18 mouse cellular contexts compared by ENCODE assay signal in the genomic region with DNA sequence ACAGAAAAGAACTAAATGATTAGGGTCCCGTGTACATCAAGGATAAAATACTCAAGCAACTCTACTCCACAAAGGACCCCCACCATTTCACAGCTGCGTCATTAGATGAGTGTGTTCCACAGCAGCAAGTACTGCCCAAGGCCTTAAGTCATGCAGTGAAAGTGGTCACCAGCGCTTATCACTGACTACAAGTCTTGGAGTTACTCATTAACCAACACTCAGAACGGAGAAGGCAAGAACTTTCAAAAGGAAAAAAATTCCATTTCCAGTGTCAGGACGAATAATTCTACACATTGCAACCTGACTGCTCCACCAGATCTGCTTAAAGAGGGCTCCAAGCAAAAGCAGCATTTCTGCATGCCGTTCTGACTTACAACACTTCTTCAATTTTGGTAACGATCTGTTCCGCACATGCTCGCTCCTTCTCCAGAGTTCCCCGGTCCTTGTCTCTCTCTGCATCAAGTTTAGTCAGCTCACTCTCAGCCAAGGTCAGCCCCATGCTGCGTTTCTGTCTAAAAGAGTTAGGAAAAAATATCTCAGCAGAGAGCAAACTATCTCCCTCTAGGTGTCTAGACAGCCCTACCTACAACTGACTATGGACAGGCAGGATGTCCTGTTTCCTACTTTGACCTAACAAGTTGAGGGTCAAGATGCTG. TPM values are rescaled to one million over a fixed set of nuclear protein-coding genes. Genes with fewer than 3 reads are reported as not detected.
A peak's percentile ranks its signal among the peaks of the same experiment; 100 is the strongest.
DNase-seq lines count a peak whose midpoint lies in the region; ATAC-seq and TF ChIP-seq lines count a peak whose summit lies in the region.
"Had no signal": no experiment of that assay in that cellular context is flagged by ENCODE, and none has a peak within 500 bp of the region (broad histone marks: within the 10 kb centered on the region; RNA-seq: fewer than 3 reads in every experiment).

No protein-coding gene starts in this region.

- H3K9ac ChIP-seq in lung, embryonic 16.5 days (ENCODE audit: low read length) = no peak overlapping the region
- H3K9ac ChIP-seq in intestine, embryonic 15.5 days = no peak overlapping the region
- no peak overlapping the region for H3K9ac ChIP-seq in stomach, embryonic 16.5 days (ENCODE audit: low read length)
- H3K9ac ChIP-seq: embryonic facial prominence, embryonic 15.5 days; heart, embryonic 13.5 days; hindbrain, embryonic 13.5 days; limb, embryonic 15.5 days; liver, postnatal 0 days; neural tube, embryonic 13.5 days had no signal

- no peak for TF ChIP-seq POLR2A in lung, adult 2 months (IDR thresholded peaks at IDR 0.05; ENCODE audit: borderline replicate concordance, extremely low read depth, low read depth, low read length)

- WGBS in lung, embryonic 16.5 days = 55% methylated on average over 11 of the region's 11 CpGs
- 68% methylated on average over 11 of the region's 11 CpGs for WGBS in lung, adult 2 months
- 69% methylated on average over 11 of the region's 11 CpGs for WGBS in intestine, embryonic 15.5 days
- WGBS in stomach, embryonic 16.5 days = 67% methylated on average over 11 of the region's 11 CpGs

- H3K9me3 ChIP-seq in lung, embryonic 16.5 days (ENCODE audit: control insufficient read depth, low read length) = no peaks in the 10 kb centered on the region
- no peaks in the 10 kb centered on the region for H3K9me3 ChIP-seq in intestine, embryonic 15.5 days
- H3K9me3 ChIP-seq in stomach, embryonic 16.5 days (replicated peaks; ENCODE audit: control insufficient read depth, low read length) = no peaks in the 10 kb centered on the region
- H3K9me3 ChIP-seq: embryonic facial prominence, embryonic 15.5 days; G1E; heart, embryonic 13.5 days; hindbrain, embryonic 13.5 days; limb, embryonic 15.5 days; megakaryocyte, embryonic 14.5 days; neural tube, embryonic 13.5 days had no signal

- H3K27ac ChIP-seq in lung, embryonic 16.5 days (ENCODE audit: low read length) = peak overlapping the region; percentile 24; the same call in 1 of the 2 replicates
- no peak overlapping the region for H3K27ac ChIP-seq in intestine, embryonic 15.5 days
- peak overlapping the region; percentile 15; the same call in 1 of the 2 replicates for H3K27ac ChIP-seq in stomach, embryonic 16.5 days (ENCODE audit: low read length)
- H3K27ac ChIP-seq: embryonic facial prominence, embryonic 15.5 days; heart, embryonic 13.5 days; hindbrain, embryonic 13.5 days; limb, embryonic 15.5 days; neural tube, embryonic 13.5 days had no signal

- DNase-seq in kidney, adult 11 months = peak; percentile 19
- no peak for DNase-seq in kidney, postnatal 25 days
- DNase-seq in lung, adult 2 months = no peak
- no peak for DNase-seq in embryo, embryonic 11 days
- DNase-seq in frontal cortex, adult 2 months (ENCODE audit: extremely low spot score in 1 of 2, low spot score in 1 of 2) = no peak
- DNase-seq: liver, postnatal 0 days; thymus, adult 2 months had no signal

- no peak overlapping the region for H3K4me3 ChIP-seq in lung, embryonic 16.5 days (ENCODE audit: low read length)
- H3K4me3 ChIP-seq in lung, adult 2 months (replicated peaks; ENCODE audit: extremely low read depth, low read depth, low read length) = no peak overlapping the region
- H3K4me3 ChIP-seq in intestine, embryonic 15.5 days (replicated peaks) = no peak overlapping the region
- H3K4me3 ChIP-seq in stomach, embryonic 16.5 days (replicated peaks; ENCODE audit: low read length) = no peak overlapping the region
- H3K4me3 ChIP-seq: embryonic facial prominence, embryonic 15.5 days; heart, embryonic 13.5 days; hindbrain, embryonic 13.5 days; limb, embryonic 15.5 days; megakaryocyte, embryonic 14.5 days; neural tube, embryonic 13.5 days had no signal

- ATAC-seq in lung, embryonic 16.5 days (ENCODE audit: low read depth) = peak; percentile 60; the same call in 1 of the 2 replicates
- ATAC-seq in intestine, embryonic 15.5 days = peak; percentile 85
- peak; percentile 78; the same call in 1 of the 2 replicates for ATAC-seq in stomach, embryonic 16.5 days (ENCODE audit: insufficient read depth, low FRiP score)
- ATAC-seq: activated CD4-positive, CD25-positive, alpha-beta regulatory T cell, adult 4 months; liver, postnatal 0 days had no signal

- TF ChIP-seq CTCF in lung, adult 2 months (IDR thresholded peaks at IDR 0.05; ENCODE audit: insufficient read depth, low read length) = no peak

- H3K36me3 ChIP-seq in lung, embryonic 16.5 days (ENCODE audit: control insufficient read depth, insufficient read depth, low read length) = peaks cover 35% of the 10 kb centered on the region
- peaks cover 28% of the 10 kb centered on the region for H3K36me3 ChIP-seq in intestine, embryonic 15.5 days
- peaks cover 39% of the 10 kb centered on the region for H3K36me3 ChIP-seq in stomach, embryonic 16.5 days (ENCODE audit: control insufficient read depth, insufficient read depth, low read length)

- H3K4me1 ChIP-seq in lung, embryonic 16.5 days (replicated peaks; ENCODE audit: control insufficient read depth, insufficient read depth, low read length) = peaks cover 12% of the 10 kb centered on the region
- H3K4me1 ChIP-seq in lung, adult 2 months (ENCODE audit: control insufficient read depth, insufficient read depth, low read length) = no peaks in the 10 kb centered on the region; the same call in 1 of the 2 replicates
- H3K4me1 ChIP-seq in intestine, embryonic 15.5 days (replicated peaks) = no peaks in the 10 kb centered on the region
- H3K4me1 ChIP-seq in stomach, embryonic 16.5 days (ENCODE audit: control insufficient read depth, insufficient read depth, low read length) = no peaks in the 10 kb centered on the region
- H3K4me1 ChIP-seq: embryonic facial prominence, embryonic 15.5 days; heart, embryonic 13.5 days; hindbrain, embryonic 13.5 days; limb, embryonic 15.5 days; megakaryocyte, embryonic 14.5 days; neural tube, embryonic 13.5 days had no signal

- H3K27me3 ChIP-seq in lung, embryonic 16.5 days (ENCODE audit: control insufficient read depth, insufficient read depth, low read depth, low read length) = no peaks in the 10 kb centered on the region
- H3K27me3 ChIP-seq in intestine, embryonic 15.5 days (replicated peaks) = no peaks in the 10 kb centered on the region
- H3K27me3 ChIP-seq in stomach, embryonic 16.5 days (ENCODE audit: control insufficient read depth, insufficient read depth, low read length) = no peaks in the 10 kb centered on the region
- H3K27me3 ChIP-seq: embryonic facial prominence, embryonic 15.5 days; heart, embryonic 13.5 days; hindbrain, embryonic 13.5 days; limb, embryonic 15.5 days; megakaryocyte, embryonic 14.5 days; neural tube, embryonic 13.5 days had no signal

- H3K4me2 ChIP-seq in lung, embryonic 16.5 days (ENCODE audit: low read depth, low read length) = no peak overlapping the region
- H3K4me2 ChIP-seq in intestine, embryonic 15.5 days (replicated peaks) = no peak overlapping the region
- H3K4me2 ChIP-seq in stomach, embryonic 16.5 days (ENCODE audit: low read depth, low read length) = 0 out of 2 replicates have a peak overlapping the region, but pooled peaks have one; percentile 4
- H3K4me2 ChIP-seq: embryonic facial prominence, embryonic 15.5 days; heart, embryonic 13.5 days; hindbrain, embryonic 13.5 days; limb, embryonic 15.5 days; neural tube, embryonic 13.5 days had no signal

RNA-seq across cellular contexts. Expression of a gene that starts 56.4 kb away (rescaled TPM):
- polyA plus RNA-seq in lung, embryonic 16.5 days (2015; fragmentation: Nextera tagmentation; extraction: Ambion mirVana) = 1.5 and 2.3 TPM in 2 replicates
- polyA plus RNA-seq in lung, adult 2 months (2012; rRNA removed) = 0.31 and 0.93 TPM in 2 replicates
- polyA plus RNA-seq in intestine, embryonic 15.5 days (2015; fragmentation: Nextera tagmentation; extraction: Ambion mirVana) = 1.7 and 1.8 TPM in 2 replicates
- polyA plus RNA-seq in stomach, embryonic 16.5 days (2015; fragmentation: Nextera tagmentation; extraction: Ambion mirVana) = 0.57 and 0.75 TPM in 2 replicates
- polyA plus RNA-seq in frontal cortex, adult 2 months (2012; rRNA removed) = 10.4 and 11.6 TPM in 2 replicates
- polyA plus RNA-seq: G1E had no signal
